Mouse (Mus musculus) kidney, adult 2 months (tissue): ENCODE results near the gene Ncbp3.

ENCODE experiments used
- CTCF ChIP-seq: fragments of 200-500 bp; conservative IDR thresholded peaks from 2 replicates; pipeline ENCODE4 v1.5.1; 2011; ENCODE audit warnings: low read depth, mild to moderate bottlenecking, control low read depth, low read length, moderate library complexity, mixed read lengths; ENCODE audit not compliant: insufficient read depth, insufficient read length
- POLR2A ChIP-seq: fragments of 200-500 bp; IDR thresholded peaks from one replicate; pipeline ENCODE4 v1.6.1; 2011; ENCODE audit warnings: low read depth, low read length, control low read depth

DNA sequence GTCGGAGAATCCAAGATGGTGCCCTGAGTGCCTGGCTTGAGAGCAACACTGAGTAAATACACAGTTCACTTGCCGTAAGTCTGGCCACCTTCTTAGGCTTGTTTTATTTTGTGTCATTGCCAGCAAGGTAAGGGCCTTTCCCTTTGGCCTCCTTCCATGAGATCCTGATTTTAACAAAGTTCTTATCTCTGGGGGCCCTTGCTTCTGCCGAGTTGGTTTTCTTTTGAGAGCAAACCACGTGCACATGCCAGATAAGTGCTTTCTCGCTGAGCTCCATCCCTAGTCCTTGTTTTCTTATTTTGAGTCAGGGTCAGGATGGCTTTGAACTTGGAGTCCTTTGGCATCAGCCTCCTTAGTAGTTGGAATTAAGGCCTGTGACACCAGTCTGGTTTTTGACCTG lies 10.1 kb downstream of the Ncbp3 start:
- no peak for TF ChIP-seq POLR2A
- TF ChIP-seq CTCF = no peak
